Mouse (Mus musculus) kidney, postnatal 0 days (tissue): ENCODE measurements at regions not wholly inside any gene's neighbourhood (a gene's known extent, or its start where the extent isn't known, plus 50 kb on each side); places are given as distances from the start of the nearest gene placed in this dataset.

ENCODE experiments used
- ATAC-seq: fragments of 200-750 bp; cut with Nextera tagmentation; replicated peaks from 2 replicates; pipeline ENCODE4 v1.8.0; 2017; ENCODE audit warnings: low read depth, moderate number of reproducible peaks, moderate TSS enrichment, moderate library complexity; ENCODE audit not compliant: low FRiP score
- DNase-seq: peaks from one replicate; pipeline ENCODE4 v3.0.0-alpha.2; 2016; ENCODE audit warnings: low spot score
- H3K27ac ChIP-seq: fragments of 300-500 bp; sonication (generic); 2 replicates; pipeline ENCODE4 v1.5.1; 2014; ENCODE audit warnings: mild to moderate bottlenecking
- H3K27me3 ChIP-seq: fragments of 300-500 bp; sonication (generic); 2 replicates; pipeline ENCODE4 v1.6.1; 2014; ENCODE audit warnings: low read length, mixed read lengths; ENCODE audit not compliant: insufficient read depth
- H3K36me3 ChIP-seq: fragments of 300-500 bp; sonication (generic); 2 replicates; pipeline ENCODE4 v1.6.1; 2014; ENCODE audit warnings: low read length, mixed read lengths; ENCODE audit not compliant: insufficient read depth
- H3K4me1 ChIP-seq: fragments of 300-500 bp; sonication (generic); replicated peaks from 2 replicates; pipeline ENCODE4 v1.6.1; 2014; ENCODE audit warnings: antibody characterized with exemption, low read length, mixed read lengths; ENCODE audit not compliant: insufficient read depth
- H3K4me2 ChIP-seq: fragments of 300-500 bp; sonication (generic); 2 replicates; pipeline ENCODE4 v1.6.1; 2014; ENCODE audit warnings: mild to moderate bottlenecking, low read length, moderate library complexity, mixed read lengths
- H3K4me3 ChIP-seq: fragments of 300-500 bp; sonication (generic); replicated peaks from 2 replicates; pipeline ENCODE4 v1.5.1; 2014; ENCODE audit warnings: low read depth, low read length
- H3K9ac ChIP-seq: fragments of 300-500 bp; sonication (generic); 2 replicates; pipeline ENCODE4 v1.6.1; 2014; ENCODE audit warnings: low read depth, low read length
- H3K9me3 ChIP-seq: fragments of 300-500 bp; sonication (generic); replicated peaks from 2 replicates; pipeline ENCODE4 v1.6.1; 2016; ENCODE audit warnings: low read length, inconsistent platforms, mixed read lengths
- CTCF ChIP-seq: IDR thresholded peaks from 2 replicates; pipeline ENCODE4 v1.5.1; 2016; ENCODE audit warnings: antibody characterized with exemption, low read depth, mild to moderate bottlenecking, moderate library complexity
- WGBS: fragments of 180-500 bp; shearing (Covaris S2); extraction: QIAGEN DNeasy Blood & Tissue Kit; methylation state at CpG from one replicate; pipeline ENCODE4 v1.1.7; 2014; 5-methylcytosine and 5-hydroxymethylcytosine counted together

DNA sequence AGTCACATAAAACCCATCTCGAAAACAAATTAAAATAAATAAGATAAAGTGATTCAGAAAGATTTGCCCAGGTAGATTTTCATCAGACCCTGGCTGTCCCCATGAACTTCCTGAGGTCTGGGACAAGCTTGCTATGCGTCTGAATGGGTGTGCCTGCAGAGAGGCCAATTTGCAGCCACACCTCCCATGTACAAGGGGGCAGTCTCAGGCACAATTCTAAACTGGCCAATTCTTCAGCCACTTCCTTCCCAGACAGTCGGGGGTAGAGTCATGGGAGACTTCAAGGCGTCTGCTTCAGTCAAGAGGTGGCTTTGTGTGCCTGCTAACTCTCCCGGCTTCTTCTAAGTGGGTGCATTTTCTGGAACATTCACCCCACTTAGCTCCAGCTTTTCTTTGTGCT lies 122.9 kb upstream of the Kazn start:
- no peak overlapping the region for H3K27ac ChIP-seq
- WGBS: 47% methylated on average over 5 of the region's 5 CpGs
- ATAC-seq: no peak

GRCm38 (mm10) chr4:142358866-142359265 lies 119.7 kb upstream of the Kazn start:
- Histone ChIP-seq H3K9ac (no peak overlapping the region), H3K4me3 (no peak overlapping the region), H3K4me1 (no peaks in the 10 kb centered on the region), H3K36me3 (no peaks in the 10 kb centered on the region), H3K27me3 (no peaks in the 10 kb centered on the region), H3K27ac (no peak overlapping the region), H3K4me2 (no peak overlapping the region), H3K9me3 (no peaks in the 10 kb centered on the region)
- TF ChIP-seq CTCF: no peak
- WGBS: 30% methylated on average over 13 of the region's 13 CpGs
- ATAC-seq: no peak
- peak; percentile 57 for DNase-seq

More for the DNA sequence above, 122.9 kb upstream of the Kazn start:
- no peaks in the 10 kb centered on the region for H3K9me3 ChIP-seq
- H3K27me3 ChIP-seq: no peaks in the 10 kb centered on the region
- no peak overlapping the region for H3K4me3 ChIP-seq
- no peak for DNase-seq
- no peak for TF ChIP-seq CTCF
- H3K4me1 ChIP-seq: no peaks in the 10 kb centered on the region
- H3K9ac ChIP-seq: no peak overlapping the region
- no peaks in the 10 kb centered on the region for H3K36me3 ChIP-seq
- no peak overlapping the region for H3K4me2 ChIP-seq

DNA sequence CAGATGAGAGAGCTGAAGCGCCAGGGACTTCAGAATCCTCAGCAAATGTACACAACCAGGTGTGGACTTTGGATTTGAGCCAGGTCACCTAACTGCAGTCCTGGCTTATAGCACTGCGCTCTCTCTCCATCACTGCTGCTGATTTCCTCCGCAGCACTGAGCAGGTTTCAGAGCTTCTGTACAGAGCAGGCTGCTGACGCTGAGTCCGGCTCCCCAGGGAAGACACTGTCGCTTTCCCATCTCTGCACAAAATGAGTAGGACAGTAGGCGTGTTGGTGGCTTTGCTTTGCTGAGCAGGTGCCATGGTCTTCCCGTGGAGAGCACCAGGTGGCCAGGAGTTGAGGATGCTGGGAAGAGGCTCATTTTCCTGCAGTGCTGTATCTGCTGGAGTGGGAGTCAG lies 116.2 kb upstream of the Kazn start:
- DNase-seq: no peak

DNA sequence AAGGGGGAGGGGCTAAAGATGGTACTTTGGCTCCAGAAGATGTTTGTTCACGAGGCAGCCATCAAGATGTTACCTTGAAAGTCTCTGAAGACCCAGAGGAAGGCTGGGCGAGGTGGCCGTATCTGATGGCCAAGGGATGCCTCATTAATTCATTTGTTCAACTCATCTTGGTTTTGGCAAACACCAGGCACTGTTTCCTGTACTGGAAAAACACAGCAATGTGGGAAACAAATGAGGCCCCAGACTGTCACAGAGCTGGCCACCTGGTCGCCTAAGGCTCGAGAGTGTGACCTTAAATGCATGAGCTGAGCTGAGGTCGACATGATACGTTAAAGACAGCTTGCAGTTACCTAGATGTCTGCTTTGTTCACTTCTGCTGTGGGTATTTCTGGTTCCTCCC lies 114.3 kb upstream of the Kazn start:
- DNase-seq: no peak
- no peak for ATAC-seq
- Histone ChIP-seq H3K4me2 (no peak overlapping the region), H3K9ac (no peak overlapping the region), H3K36me3 (no peaks in the 10 kb centered on the region), H3K27ac (no peak overlapping the region), H3K27me3 (no peaks in the 10 kb centered on the region), H3K4me3 (no peak overlapping the region), H3K9me3 (no peaks in the 10 kb centered on the region), H3K4me1 (no peaks in the 10 kb centered on the region)
- TF ChIP-seq CTCF: no peak
- 53% methylated on average over 7 of the region's 7 CpGs for WGBS

More for the DNA sequence above, 116.2 kb upstream of the Kazn start:
- ATAC-seq: no peak
- 82% methylated on average over 8 of the region's 8 CpGs for WGBS
- Histone ChIP-seq H3K4me2 (no peak overlapping the region), H3K27ac (no peak overlapping the region), H3K4me1 (no peaks in the 10 kb centered on the region), H3K4me3 (no peak overlapping the region), H3K9ac (no peak overlapping the region), H3K9me3 (no peaks in the 10 kb centered on the region), H3K27me3 (no peaks in the 10 kb centered on the region), H3K36me3 (no peaks in the 10 kb centered on the region)
- no peak for TF ChIP-seq CTCF

DNA sequence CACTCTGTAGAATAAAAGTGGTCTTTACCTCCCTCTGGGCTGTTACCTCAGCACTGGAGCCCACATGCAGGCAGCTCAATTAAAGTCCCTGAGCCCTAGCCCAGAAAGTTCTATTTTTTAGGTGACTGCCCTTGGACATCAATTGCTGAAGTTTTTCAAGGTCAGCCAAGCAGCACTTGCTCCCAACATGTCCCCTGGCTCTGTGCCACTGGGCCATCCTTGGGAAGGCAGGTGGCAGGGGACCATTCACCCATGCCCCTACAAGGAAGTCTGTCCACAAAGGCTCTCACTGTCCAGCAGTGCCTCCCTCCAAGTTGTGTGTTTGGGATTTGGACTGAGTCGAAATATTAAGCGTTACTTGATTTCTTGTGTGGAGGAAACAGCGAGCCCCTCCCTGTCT lies 112.6 kb upstream of the Kazn start:
- no peaks in the 10 kb centered on the region for H3K9me3 ChIP-seq
- no peak overlapping the region for H3K4me3 ChIP-seq
- no peaks in the 10 kb centered on the region for H3K36me3 ChIP-seq
- no peak overlapping the region for H3K27ac ChIP-seq
- ATAC-seq: no peak
- no peak for DNase-seq
- no peak overlapping the region for H3K9ac ChIP-seq
- TF ChIP-seq CTCF: no peak
- H3K4me2 ChIP-seq: no peak overlapping the region
- no peaks in the 10 kb centered on the region for H3K27me3 ChIP-seq
- 59% methylated on average over 3 of the region's 3 CpGs for WGBS
- H3K4me1 ChIP-seq: no peaks in the 10 kb centered on the region

DNA sequence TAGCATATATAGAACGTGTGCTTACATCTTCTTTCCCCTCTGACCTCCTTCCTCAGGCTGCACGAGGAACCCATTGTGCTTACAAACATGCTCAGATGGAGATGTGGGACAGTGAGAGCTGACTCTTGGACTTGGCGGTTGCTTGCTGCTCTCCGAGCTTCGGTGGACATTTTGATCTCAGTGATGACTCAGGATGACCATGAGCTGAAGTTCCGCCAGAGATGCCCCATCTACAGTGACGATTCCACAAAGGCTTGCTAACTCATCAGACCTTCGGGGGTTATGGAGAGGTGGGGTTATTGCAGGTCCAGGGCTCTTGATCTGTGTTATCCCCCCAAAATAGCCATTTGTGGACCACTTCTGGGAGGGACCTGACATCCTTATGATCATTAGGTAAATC lies 111.8 kb upstream of the Kazn start:
- H3K4me2 ChIP-seq: no peak overlapping the region
- H3K27me3 ChIP-seq: no peaks in the 10 kb centered on the region
- H3K27ac ChIP-seq: no peak overlapping the region
- no peak overlapping the region for H3K9ac ChIP-seq
- WGBS: 91% methylated on average over 8 of the region's 8 CpGs
- no peaks in the 10 kb centered on the region for H3K9me3 ChIP-seq
- no peak for TF ChIP-seq CTCF
- no peaks in the 10 kb centered on the region for H3K36me3 ChIP-seq
- no peaks in the 10 kb centered on the region for H3K4me1 ChIP-seq
- ATAC-seq (no peak), DNase-seq (no peak)
- H3K4me3 ChIP-seq: no peak overlapping the region

DNA sequence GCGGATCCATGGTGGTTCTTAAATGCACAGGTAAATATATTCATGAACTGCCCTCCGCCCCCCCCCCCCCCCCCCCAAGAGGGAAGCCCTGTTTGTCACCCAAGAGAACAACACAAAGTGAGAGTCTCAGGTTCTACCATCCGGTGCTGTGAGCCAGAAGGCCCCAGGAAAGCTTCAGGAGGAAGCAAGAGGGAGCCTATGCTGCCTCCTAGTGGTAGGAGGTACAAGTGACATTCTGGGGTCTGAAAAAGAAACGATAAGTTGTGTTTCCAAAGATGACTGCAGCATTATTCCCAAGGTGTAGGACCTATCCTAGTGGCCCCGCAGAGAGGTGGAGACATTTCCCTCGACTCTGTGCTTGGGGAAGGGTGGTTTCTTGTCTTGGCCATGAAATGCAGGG lies 109.7 kb upstream of the Kazn start:
- no peaks in the 10 kb centered on the region for H3K27me3 ChIP-seq
- 52% methylated on average over 6 of the region's 6 CpGs for WGBS
- H3K9me3 ChIP-seq: no peaks in the 10 kb centered on the region
- no peak overlapping the region for H3K9ac ChIP-seq
- no peak overlapping the region for H3K4me3 ChIP-seq
- ATAC-seq (no peak), DNase-seq (peak; percentile 82)
- no peak overlapping the region for H3K4me2 ChIP-seq
- peak; percentile 75 for TF ChIP-seq CTCF
- H3K4me1 ChIP-seq: no peaks in the 10 kb centered on the region
- no peak overlapping the region for H3K27ac ChIP-seq
- no peaks in the 10 kb centered on the region for H3K36me3 ChIP-seq
